Mouse (Mus musculus) spleen, embryonic (tissue): ENCODE measurements around the gene Zbtb45.

Experiments used
- CTCF ChIA-PET: fragments of 350-600 bp; sonication (Branson Sonifier 250); formaldehyde crosslinking; loops from one replicate; lab custom pipeline; 2022; lab: Charles Lee

The Zbtb45 gene

DNA sequence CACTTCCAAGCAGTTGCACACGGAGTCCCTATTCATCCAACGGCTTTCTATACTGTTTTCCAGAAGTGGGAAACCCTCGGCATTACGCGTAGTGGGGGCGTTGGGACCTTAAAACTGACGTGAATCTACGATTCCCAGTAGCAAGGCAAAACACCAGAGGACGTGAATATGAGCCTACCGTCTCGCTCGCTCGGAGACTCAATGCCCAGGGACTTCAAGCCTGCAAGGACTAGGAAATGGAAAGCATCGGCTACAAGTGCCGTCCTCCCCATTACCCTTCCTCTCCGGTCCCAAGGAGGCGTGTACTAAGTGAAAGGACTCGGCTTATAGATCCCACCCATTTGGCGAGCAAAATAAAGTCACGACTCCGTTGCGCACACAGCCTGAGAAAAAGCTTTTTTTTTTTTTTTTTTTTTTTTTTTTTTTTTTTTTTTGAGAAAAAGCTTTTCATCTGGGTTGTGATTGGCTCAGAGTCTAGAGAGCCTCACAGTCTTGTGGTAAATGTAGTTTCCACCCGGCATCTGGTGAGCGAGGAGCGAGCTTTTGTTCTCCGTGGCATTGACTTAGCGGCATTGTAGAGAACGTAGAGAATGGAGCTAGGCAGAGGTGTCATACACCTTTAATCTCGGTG, 48.2 kb downstream of the Zbtb45 start:
- CTCF ChIA-PET: interaction anchor here (0.6 kb wide), 2 partner anchors 10 to 17 kb away, joined by 5 to 11 read pairs; no protein-coding TSS in a partner anchor

DNA sequence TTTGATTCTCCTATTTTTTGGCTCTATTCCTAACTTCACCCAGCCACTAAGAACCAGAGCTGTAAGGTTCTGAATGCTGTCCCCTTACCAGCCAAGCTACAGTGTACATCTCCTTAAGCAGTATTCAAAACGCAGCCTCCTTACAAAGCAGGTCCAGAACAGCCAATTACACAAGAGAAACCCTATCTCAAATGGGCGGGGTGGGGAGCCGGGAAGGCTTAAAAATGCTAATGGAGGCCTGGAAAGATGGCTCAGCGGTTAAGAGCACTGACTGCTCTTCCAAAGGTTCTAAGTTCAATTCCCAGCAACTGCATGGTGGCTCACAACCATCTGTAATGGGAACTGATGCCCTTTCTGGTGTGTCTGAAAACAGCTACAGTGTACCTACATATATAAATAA, 50.1 kb downstream of the Zbtb45 start:
- CTCF ChIA-PET: interaction anchor here (0.7 to 0.8 kb wide), 2 partner anchors 15 to 60 kb away, joined by 3 read pairs; no protein-coding TSS in a partner anchor

DNA sequence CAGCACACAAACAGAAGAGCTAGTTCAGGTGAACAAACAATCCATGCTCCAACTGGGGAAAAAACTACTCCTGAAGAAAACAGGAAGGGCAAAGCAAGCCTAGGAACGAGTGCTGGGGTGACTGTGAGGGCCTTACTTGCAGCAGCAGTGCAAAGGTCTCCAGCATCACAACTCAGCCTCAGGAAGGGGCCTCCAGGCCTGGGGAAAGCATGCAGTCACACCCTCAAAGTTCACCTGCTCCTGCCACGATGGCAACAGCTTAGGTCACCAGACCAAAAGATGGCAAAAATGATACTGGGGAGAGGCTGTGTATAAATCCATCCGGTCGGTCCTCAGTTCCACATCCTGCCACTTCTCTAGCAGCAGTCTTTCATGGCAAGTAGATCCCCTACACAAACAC, 50.9 kb downstream of the Zbtb45 start:
- CTCF ChIA-PET: interaction anchor here (0.8 kb wide), 1 partner anchor 59 kb away, joined by 3 read pairs; no protein-coding TSS in a partner anchor

DNA sequence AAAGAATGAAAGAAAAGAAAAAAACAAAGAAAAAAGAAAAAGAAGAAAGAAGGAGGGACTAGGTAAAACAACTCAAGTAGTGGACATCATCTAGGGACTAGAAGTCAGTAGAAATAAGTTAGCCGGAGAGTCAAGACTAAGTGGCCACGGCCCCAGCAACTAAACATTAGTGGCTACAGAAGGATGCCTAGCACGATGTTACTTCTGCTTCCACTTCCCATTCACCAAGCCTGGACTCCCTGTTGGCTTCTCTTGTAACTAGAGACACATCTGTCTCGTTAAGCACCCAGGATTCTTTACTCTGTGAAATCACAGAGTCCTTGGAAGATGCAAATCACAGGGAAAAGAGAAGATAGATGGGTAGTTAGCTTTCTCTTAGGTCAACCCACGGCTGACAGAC, 52.3 kb downstream of the Zbtb45 start:
- CTCF ChIA-PET: interaction anchor here (0.7 kb wide), 1 partner anchor 21 kb away, joined by 5 read pairs; no protein-coding TSS in a partner anchor

DNA sequence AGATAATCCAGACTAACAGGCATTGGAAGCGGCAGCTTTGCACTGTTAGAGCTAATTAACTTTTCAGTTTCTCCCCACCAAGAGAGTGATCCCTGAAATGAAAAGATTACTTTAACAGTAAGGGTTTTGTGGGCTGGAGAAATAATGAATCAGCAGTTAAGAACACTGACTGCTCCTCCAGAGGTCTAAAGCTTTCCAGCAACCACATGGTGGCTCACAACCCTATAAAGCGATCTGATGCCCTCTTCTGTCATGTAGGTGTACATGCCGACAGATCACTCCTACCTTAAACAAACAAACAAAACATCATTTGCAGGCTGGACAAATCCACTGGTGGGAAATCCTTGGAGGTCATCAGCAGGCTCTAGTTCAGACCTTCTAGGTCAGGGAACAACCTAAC, 54.9 kb downstream of the Zbtb45 start:
- CTCF ChIA-PET: no interaction called here
